Mouse (Mus musculus) bone marrow, adult 2 months (tissue): ENCODE data around the gene Krtap10-10.

ENCODE experiments used
- CTCF ChIP-seq: fragments of 200-500 bp; IDR thresholded peaks from 2 replicates; pipeline ENCODE4 v1.5.1; 2011; ENCODE audit warnings: low read length, control low read depth; ENCODE audit not compliant: control insufficient read depth, insufficient read depth
- POLR2A ChIP-seq: fragments of 200-500 bp; IDR thresholded peaks from 2 replicates; pipeline ENCODE4 v1.6.1; 2011; ENCODE audit warnings: low read depth, mild to moderate bottlenecking, control low read depth, low read length, borderline replicate concordance; ENCODE audit not compliant: control insufficient read depth

DNA sequence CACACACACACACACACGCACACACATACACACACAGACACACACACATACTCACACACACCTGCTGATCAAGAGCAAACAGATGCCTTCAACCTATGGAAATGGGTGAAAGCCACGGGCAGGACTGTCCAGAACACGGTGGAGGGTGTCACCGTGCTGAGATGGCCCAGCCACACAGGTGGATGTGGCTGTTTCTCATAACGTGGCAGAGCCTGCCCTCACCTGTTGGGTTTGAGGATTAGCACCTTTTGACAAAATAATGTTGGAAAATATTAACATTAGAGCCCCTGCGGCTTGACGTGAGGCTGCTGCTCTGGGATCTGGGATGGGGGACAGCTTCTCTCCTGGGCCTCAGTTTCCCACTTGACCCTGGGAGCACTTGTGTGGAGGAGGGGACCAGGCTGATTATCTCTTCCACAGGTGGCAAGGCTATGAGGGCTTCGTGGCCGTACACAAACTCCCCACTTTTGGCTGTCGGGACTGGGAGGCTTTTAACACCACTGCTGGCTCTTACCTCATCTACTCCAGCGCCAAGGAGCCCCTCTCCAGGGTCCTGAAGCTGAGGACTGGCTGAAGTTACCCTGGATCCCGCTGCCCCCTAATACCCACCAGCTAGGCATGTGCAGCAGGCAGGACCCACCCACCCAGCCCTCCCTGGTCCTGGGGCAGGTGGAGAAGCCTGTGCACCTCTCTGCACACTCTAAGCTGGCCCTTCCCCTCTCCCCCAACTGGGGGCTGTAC is 50.4 kb downstream of the Krtap10-10 start:
- TF ChIP-seq CTCF, result no peak
- TF ChIP-seq POLR2A, result no peak
